Mouse (Mus musculus) macrophage (primary cell): ENCODE data around the gene Gng4. TPM values are rescaled to one million over a fixed set of nuclear protein-coding genes. Genes with fewer than 3 reads are reported as not detected.
"Not testable (repeated sequence)": the region's sequence is repeated elsewhere in the genome, so short reads cannot be mapped to it uniquely, and the experiment has no call there.

Experiments
- H3K27ac ChIP-seq: fragments of 350-480 bp; formaldehyde crosslinking; 2 replicates; pipeline ENCODE4 v1.9.0; 2021
- H3K36me3 ChIP-seq: fragments of 350-480 bp; formaldehyde crosslinking; 2 replicates; pipeline ENCODE4 v1.9.0; 2021; ENCODE audit errors: inconsistent target
- H3K4me3 ChIP-seq: fragments of 350-480 bp; formaldehyde crosslinking; 2 replicates; pipeline ENCODE4 v1.9.0; 2021; ENCODE audit errors: inconsistent target
- H3K79me2 ChIP-seq: fragments of 350-480 bp; formaldehyde crosslinking; 2 replicates; pipeline ENCODE4 v1.9.0; 2021; ENCODE audit errors: inconsistent target
- WGBS: methylation state at CpG from one replicate; pipeline ENCODE4 v1.1.7; 2026; ENCODE audit warnings: inconsistent platforms; ENCODE audit not compliant: missing documents; 5-methylcytosine and 5-hydroxymethylcytosine counted together
- polyA plus RNA-seq: library from polyadenylated mRNA; stranded (reverse); fragments of 250-400 nt; gene quantifications from 3 replicates; pipeline ENCODE4 v1.2.4, GENCODE M21; 2018; ENCODE audit warnings: inconsistent platforms

The Gng4 gene
- polyA plus RNA-seq, 1 experiment from 2014 or later = 2.3 TPM

GRCm38 (mm10) chr13:13791981-13792380 is 8.1 kb downstream of the Gng4 start:
- 94% methylated on average over 3 of the region's 3 CpGs for WGBS
- H3K36me3 ChIP-seq = no peaks in the 10 kb centered on the region
- no peak overlapping the region for H3K27ac ChIP-seq
- no peak overlapping the region for H3K4me3 ChIP-seq
- H3K79me2 ChIP-seq = no peaks in the 10 kb centered on the region

- WGBS = 34% methylated on average over 5 of the region's 5 CpGs
Measured at GRCm38 (mm10) chr13:13795166-13795832, 11.4 kb downstream of the Gng4 start.

GRCm38 (mm10) chr13:13796082-13796481 is 12.2 kb downstream of the Gng4 start:
- Histone ChIP-seq H3K4me3 (no peak overlapping the region), H3K36me3 (no peaks in the 10 kb centered on the region), H3K27ac (no peak overlapping the region), H3K79me2 (no peaks in the 10 kb centered on the region)
- 83% methylated on average over 1 of the region's 1 CpGs for WGBS

More at GRCm38 (mm10) chr13:13795166-13795832, 11.4 kb downstream of the Gng4 start:
- no peak overlapping the region for H3K27ac ChIP-seq
- no peaks in the 10 kb centered on the region for H3K79me2 ChIP-seq
- no peaks in the 10 kb centered on the region for H3K36me3 ChIP-seq
- H3K4me3 ChIP-seq = no peak overlapping the region

- H3K79me2 ChIP-seq, H3K27ac ChIP-seq, H3K4me3 ChIP-seq, H3K36me3 ChIP-seq: not testable (repeated sequence)
- WGBS = 95% methylated on average over 11 of the region's 12 CpGs
Measured at GRCm38 (mm10) chr13:13797816-13798215, 14.0 kb downstream of the Gng4 start.

- no peak overlapping the region for H3K4me3 ChIP-seq
- H3K27ac ChIP-seq = no peak overlapping the region
- H3K79me2 ChIP-seq = no peaks in the 10 kb centered on the region
- WGBS = 98% methylated on average over 8 of the region's 8 CpGs
- no peaks in the 10 kb centered on the region for H3K36me3 ChIP-seq
Measured at GRCm38 (mm10) chr13:13798775-13799174, 14.9 kb downstream of the Gng4 start.

GRCm38 (mm10) chr13:13808337-13809132 is 24.7 kb downstream of the Gng4 start:
- H3K4me3 ChIP-seq = no peak overlapping the region
- H3K27ac ChIP-seq = no peak overlapping the region
- 33% methylated on average over 11 of the region's 11 CpGs for WGBS
- no peaks in the 10 kb centered on the region for H3K36me3 ChIP-seq
- H3K79me2 ChIP-seq = no peaks in the 10 kb centered on the region

GRCm38 (mm10) chr13:13810885-13811284 is 27.0 kb downstream of the Gng4 start:
- no peak overlapping the region for H3K4me3 ChIP-seq
- 84% methylated on average over 7 of the region's 7 CpGs for WGBS
- H3K27ac ChIP-seq = no peak overlapping the region
- H3K36me3 ChIP-seq = no peaks in the 10 kb centered on the region
- H3K79me2 ChIP-seq = no peaks in the 10 kb centered on the region

GRCm38 (mm10) chr13:13818696-13819095 is 34.8 kb downstream of the Gng4 start:
- Histone ChIP-seq H3K27ac (no peak overlapping the region), H3K79me2 (no peaks in the 10 kb centered on the region), H3K4me3 (no peak overlapping the region), H3K36me3 (no peaks in the 10 kb centered on the region)
- WGBS = 84% methylated on average over 3 of the region's 3 CpGs

GRCm38 (mm10) chr13:13820234-13821123 is 36.6 kb downstream of the Gng4 start:
- Histone ChIP-seq H3K27ac (no peak overlapping the region), H3K79me2 (no peaks in the 10 kb centered on the region), H3K36me3 (no peaks in the 10 kb centered on the region), H3K4me3 (no peak overlapping the region)
- WGBS = 80% methylated on average over 7 of the region's 7 CpGs

- Histone ChIP-seq H3K36me3 (no peaks in the 10 kb centered on the region), H3K27ac (no peak overlapping the region), H3K79me2 (no peaks in the 10 kb centered on the region), H3K4me3 (no peak overlapping the region)
- 95% methylated on average over 7 of the region's 7 CpGs for WGBS
Measured at GRCm38 (mm10) chr13:13824946-13825345, 41.1 kb downstream of the Gng4 start.

GRCm38 (mm10) chr13:13826533-13826932 is 42.7 kb downstream of the Gng4 start:
- no peaks in the 10 kb centered on the region for H3K36me3 ChIP-seq
- no peak overlapping the region for H3K27ac ChIP-seq
- H3K79me2 ChIP-seq = no peaks in the 10 kb centered on the region
- 92% methylated on average over 6 of the region's 6 CpGs for WGBS
- no peak overlapping the region for H3K4me3 ChIP-seq

GRCm38 (mm10) chr13:13828125-13828524 is 44.3 kb downstream of the Gng4 start:
- Histone ChIP-seq H3K36me3 (no peaks in the 10 kb centered on the region), H3K27ac (no peak overlapping the region), H3K4me3 (no peak overlapping the region), H3K79me2 (no peaks in the 10 kb centered on the region)
- 27% methylated on average over 1 of the region's 1 CpGs for WGBS

GRCm38 (mm10) chr13:13830469-13831074 is 46.7 kb downstream of the Gng4 start:
- Histone ChIP-seq H3K36me3 (no peaks in the 10 kb centered on the region), H3K27ac (no peak overlapping the region), H3K79me2 (no peaks in the 10 kb centered on the region), H3K4me3 (no peak overlapping the region)
- 57% methylated on average over 4 of the region's 4 CpGs for WGBS

- Histone ChIP-seq H3K79me2 (no peaks in the 10 kb centered on the region), H3K36me3 (no peaks in the 10 kb centered on the region), H3K4me3 (no peak overlapping the region), H3K27ac (no peak overlapping the region)
- WGBS = 100% methylated on average over 1 of the region's 2 CpGs
Measured at GRCm38 (mm10) chr13:13835180-13835579, 51.3 kb downstream of the Gng4 start.
